Mouse (Mus musculus) heart, postnatal 14 days (tissue): Measurements from ENCODE around the gene Zmynd19. TPM values are rescaled to one million over a fixed set of nuclear protein-coding genes. Genes with fewer than 3 reads are reported as not detected.

Experiments
- DNase-seq, 2 experiments: peaks; one replicate each; pipeline ENCODE4 v3.0.0; 2021 to 2022
- intact Hi-C: fragments of 180-260 bp; cut with DNase I; formaldehyde crosslinking; loops from one replicate; pipeline ENCODE4 v1.15.1; 2025
- long read RNA-seq, 2 experiments: library from polyadenylated mRNA; stranded (forward); transcript quantifications; one replicate each; pipeline ENCODE4 v2.0.0; 2021
- total RNA-seq, 2 experiments: library from RNA; stranded (reverse); gene quantifications; 2 replicates each; pipeline ENCODE4 v1.2.3; 2021

Zmynd19 gene
- 10 to 100 TPM; 14.1 to 18.3 TPM for total RNA-seq
- long read RNA-seq, experiment 1, transcript Zmynd19-201 (6 exons, 3,903 nt): major isoform, 10 of 10 reads
- long read RNA-seq, experiment 1, partial matches to known transcripts: 0 of 10 reads
- long read RNA-seq, experiment 1, other reads (novel, unspliced or antisense): 0 of 10 reads
- long read RNA-seq, experiment 2, partial matches to known transcripts: 0 of 2 reads
- long read RNA-seq, experiment 2, other reads (novel, unspliced or antisense): 1 of 2 reads

GRCm38 (mm10) chr2:24949421-24950188, at the start of gene Zmynd19:
Zmynd19 (plus strand) TSS chr2:24949792.
- peak; percentile 99 for DNase-seq
- intact Hi-C loops: loop anchor here (5.0 kb wide), 1 partner anchor 97 kb away; no protein-coding TSS in a partner anchor

DNA sequence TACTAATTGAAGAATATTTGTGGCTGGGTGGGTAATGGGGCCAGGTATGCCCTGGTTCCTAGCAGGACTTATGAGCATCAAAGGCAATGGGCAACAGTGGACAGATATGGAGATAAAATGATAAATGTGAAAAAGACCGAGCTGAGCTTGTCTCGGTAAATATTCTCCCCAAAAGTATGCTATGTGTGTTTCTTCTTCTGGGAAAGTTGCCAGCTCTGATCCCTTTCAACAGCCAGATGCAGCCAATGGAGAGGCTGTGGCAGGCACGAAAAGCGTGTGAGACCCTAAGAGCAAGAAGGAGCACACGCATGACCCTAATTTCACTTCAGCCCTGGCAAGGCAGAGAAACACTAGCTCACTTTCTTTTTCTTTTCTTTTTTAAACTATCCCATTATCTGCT, 48.5 kb upstream of the Zmynd19 start:
- intact Hi-C loops: no loop called here
- no peak for DNase-seq

DNA sequence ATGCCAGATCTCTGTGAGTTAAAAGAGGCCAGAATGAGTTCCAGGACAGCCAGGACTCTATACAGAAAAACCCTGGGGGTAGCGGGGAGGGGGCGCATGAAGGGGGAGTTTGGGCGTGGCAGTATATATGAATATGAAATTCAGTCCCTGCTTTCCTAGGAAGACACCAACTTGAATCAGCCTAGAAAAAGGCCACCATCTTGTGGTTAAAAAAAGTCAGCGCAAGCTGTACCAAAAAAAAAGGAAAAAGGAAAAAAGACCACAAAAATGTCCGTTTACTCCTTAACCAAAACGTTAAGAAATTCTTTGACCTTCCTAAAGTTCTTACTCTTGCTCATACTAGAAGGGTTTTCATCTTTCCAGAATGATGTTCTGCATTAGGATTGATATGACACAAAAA, 46.6 kb upstream of the Zmynd19 start:
- intact Hi-C loops: no loop called here
- DNase-seq: no peak

DNA sequence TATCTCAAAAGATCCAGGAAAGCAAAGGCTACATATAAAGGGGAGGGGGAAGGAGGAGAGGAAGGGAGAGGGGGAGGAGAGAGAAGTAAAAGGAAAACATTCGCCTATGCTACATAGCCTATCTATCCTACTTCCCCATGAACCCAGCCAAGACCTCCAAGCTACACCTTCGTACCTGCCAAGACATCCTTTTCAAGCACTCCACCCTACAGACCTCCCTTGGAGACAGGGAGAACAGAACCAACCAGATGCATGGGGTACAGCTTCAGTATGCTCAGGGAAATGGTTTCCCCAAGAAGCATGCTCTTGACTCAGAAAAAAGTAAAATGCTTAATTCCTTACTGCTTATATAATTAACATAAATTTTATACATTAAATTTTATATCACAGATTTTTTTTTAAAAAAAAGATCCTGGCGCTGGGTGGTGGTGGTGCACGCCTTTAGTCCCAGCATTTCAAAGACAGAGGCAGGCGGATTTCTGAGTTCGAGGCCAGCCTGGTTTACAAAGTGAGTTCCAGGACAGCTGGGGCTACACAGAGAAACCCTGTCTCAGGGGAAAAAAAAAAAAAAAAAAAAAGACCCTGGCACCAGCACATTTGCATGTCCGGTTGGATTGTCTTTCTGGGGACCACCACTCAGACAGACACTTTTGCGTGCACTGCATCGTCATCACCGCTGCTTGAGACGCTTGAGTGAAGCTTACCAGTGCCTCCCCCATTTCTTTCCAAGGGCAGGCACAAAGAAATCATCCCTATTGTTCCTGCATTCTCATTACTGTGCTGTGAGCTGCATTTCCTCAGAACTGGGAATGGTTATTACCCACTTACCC, 44.6 kb upstream of the Zmynd19 start:
- no peak for DNase-seq
- intact Hi-C loops: no loop called here

DNA sequence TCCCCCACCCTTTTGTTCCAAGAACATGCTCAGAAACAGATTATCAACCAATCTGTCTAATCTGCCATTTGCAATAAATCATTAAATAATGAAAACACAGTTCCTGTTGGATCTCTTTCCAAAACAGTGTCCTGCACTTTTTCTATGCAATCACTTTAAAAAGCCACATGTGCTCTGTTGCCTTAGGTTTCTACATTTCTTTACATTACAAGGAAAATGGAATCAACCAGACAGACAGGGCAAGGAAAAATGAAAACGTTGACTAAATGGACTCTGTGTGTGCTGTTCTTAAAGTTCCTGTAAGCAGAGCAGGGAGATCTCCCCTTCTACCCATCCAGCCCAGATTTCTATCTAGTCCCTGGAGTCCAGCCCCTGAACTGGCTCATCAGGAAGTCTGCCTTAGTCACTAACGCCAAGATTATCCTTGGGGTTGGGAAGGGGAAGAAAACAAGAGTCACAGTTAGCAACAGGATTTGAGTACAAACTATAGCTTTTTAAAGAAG, 43.9 kb upstream of the Zmynd19 start:
- intact Hi-C loops: no loop called here
- DNase-seq: no peak

DNA sequence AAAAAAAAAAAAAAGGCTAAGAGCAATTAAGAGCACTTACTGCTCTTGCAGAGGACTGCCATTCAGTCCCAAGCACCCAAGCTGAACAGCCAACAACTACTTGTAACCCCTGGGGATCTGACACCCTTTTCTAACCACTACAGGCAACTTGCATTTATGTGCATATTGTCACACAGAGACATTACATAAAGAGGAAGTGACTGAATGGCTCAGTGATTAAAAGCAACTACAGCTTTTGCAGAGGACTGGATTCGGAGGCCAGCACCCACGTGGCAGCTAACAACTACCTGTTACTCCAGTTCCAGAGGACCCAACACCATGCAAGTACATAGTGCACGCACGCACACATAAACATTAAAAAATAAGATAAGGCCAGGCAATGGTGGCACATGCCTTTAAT, 39.1 kb upstream of the Zmynd19 start:
- intact Hi-C loops: no loop called here
- no peak for DNase-seq

DNA sequence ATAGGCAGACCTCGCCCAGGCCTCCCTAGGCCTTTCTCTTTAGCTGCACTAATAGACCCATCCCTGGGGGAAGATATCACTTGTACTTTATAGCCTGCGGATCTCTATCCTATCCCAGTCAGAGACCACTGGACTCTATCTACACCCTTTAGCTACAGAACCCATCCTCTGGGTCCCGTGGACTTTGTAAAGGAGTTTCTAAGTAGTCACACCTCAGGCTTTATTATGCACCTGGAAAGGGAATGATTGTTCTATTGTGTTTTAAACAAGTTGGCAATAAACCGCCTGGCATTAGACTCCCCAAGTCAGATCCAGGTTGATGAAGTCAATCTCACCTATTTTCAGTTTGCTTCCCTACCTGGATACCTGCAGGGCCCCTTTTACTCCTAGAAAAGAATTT, 37.4 kb upstream of the Zmynd19 start:
- intact Hi-C loops: no loop called here
- no peak for DNase-seq

DNA sequence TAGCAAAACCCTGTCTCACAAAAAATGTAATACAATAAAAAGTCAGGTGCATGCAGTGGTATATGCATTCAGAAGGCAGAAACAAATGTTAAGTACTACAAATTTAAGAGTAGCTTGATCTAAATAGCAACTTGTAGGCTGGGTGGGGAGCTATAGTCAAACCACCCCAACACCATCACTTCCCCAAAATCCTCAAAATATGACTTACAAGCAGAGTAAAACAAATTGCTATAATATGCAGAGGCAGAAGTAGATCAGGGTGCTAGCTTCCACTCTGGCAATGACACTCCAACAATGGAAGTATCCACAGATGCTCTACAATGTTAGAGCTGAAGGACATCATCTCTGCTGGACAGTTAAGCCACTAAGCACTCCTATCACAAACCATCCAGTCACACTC, 37.0 kb upstream of the Zmynd19 start:
- DNase-seq: no peak
- intact Hi-C loops: no loop called here

DNA sequence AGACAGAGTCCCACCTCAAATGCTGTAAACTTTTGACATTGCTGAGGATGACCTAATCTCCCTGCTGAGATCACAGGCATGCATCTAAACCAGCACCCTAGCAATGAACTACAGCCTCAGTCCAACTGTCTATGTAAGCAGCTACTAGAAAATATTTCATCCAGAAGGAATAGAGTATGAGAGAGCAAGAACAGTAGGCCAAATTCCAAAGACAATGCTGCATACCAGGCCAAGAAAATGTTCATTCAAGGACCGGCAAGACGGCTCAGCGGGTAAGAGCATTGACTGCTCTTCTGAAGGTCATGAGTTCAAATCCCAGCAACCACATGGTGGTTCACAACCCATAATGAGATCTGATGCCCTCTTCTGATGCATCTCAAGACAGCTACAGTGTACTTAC, 34.8 kb upstream of the Zmynd19 start:
- DNase-seq: no peak
- intact Hi-C loops: loop anchor here (5.0 kb wide), 1 partner anchor 57 kb away; no protein-coding TSS in a partner anchor

GRCm38 (mm10) chr2:24918930-24919838, 30.4 kb upstream of the Zmynd19 start, which contains the start of gene Ehmt1:
Ehmt1 (minus strand) TSS chr2:24919614.
- DNase-seq: peak; percentile 96 to 98
- intact Hi-C loops: loop anchor here (5.0 kb wide), 1 partner anchor 62 kb away; no protein-coding TSS in a partner anchor

DNA sequence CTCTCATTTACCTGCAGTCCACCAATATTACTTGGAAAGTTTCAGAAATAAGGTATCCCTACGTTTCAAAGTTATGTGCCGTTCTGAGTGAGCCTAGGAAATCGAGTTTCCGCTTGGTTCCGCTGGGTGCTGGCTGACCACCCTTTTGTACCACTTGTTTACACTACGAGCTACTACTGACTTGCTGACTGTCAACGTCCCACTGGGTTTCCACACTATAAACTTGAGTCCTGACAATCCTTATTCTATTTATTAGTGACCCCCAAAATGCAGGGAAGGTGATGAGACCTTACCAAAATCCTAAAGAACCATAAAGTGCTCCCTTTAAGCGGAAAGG, 29.8 kb upstream of the Zmynd19 start:
- no peak for DNase-seq
- intact Hi-C loops: loop anchor here (5.0 kb wide), 1 partner anchor 63 kb away; no protein-coding TSS in a partner anchor

GRCm38 (mm10) chr2:24923561-24923960, 26.0 kb upstream of the Zmynd19 start:
- DNase-seq: no peak
- intact Hi-C loops: no loop called here

DNA sequence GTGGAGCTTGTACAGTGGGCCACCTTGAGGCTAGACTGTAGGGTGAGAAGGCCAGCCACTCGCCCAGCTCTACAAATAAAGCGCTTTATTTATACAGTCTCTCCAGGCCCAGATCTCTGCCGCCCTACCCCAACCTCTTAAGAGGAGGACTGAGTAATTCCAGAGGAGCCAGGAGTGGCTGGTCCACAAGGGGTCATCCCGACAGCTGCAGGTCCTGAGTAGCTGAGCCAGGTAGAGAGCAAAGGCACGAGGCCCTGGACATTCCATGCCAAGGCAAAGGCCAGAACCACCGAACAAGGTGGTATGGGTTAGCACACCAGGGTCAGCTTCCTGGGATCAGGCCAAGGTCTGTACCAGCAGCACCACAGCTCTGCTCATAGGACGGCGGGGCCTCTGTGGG, 24.3 kb upstream of the Zmynd19 start:
- DNase-seq: no peak
- intact Hi-C loops: no loop called here

DNA sequence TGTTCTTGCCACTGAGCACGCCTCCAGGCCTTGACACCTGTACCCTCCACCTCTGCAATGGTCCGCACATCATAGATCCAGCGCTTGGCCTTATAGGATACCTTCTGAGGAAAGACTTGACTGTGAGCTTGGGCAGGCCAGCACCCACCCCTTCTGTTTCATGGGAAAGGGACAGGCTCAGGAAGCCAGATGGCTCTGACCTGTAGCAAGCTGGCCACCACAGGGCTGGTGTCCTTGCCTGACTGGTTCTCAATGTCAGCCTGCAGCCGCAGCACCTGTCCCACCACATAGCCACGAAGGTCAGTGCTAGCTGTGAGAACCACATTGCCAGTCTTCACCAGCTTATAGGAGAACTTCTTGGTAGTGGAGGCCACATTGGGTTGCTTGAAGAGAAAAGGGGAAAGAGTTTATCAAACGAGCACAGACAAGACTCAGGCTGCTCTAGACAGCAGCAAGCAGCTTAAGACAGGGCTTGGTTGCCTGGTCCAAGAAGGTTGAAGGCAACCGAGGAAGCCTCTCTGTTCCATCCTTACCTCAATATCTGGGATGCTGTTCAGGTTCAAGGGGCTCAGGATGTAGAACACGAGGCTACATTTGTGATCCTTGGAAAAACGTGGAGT, 23.1 kb upstream of the Zmynd19 start:
- no peak for DNase-seq
- intact Hi-C loops: no loop called here

DNA sequence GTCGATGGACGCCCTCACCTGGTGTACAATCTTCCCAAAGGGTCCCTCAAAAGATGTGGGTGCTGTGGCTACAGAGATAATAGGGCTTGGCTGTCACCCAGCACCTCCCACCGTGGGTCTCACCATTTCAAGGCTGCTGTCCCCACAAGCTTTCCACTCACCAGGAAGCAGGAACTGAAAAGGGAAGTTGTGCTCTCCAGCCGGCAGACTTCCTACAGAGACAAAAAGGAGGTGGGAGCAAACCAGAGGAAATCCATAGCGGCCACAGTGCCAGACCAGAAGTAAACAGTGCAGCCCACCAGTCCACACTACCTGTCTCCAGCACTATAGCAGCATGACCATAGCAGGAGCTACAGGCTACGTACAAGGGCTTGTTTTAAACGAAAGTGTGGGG, 22.6 kb upstream of the Zmynd19 start:
- intact Hi-C loops: no loop called here
- DNase-seq: no peak

- DNase-seq: no peak
- intact Hi-C loops: no loop called here
Measured at GRCm38 (mm10) chr2:24927810-24928479, 21.6 kb upstream of the Zmynd19 start.

- intact Hi-C loops: no loop called here
- no peak for DNase-seq
Measured at GRCm38 (mm10) chr2:24929119-24929518, 20.5 kb upstream of the Zmynd19 start.

GRCm38 (mm10) chr2:24929593-24929992, 20.0 kb upstream of the Zmynd19 start:
- intact Hi-C loops: no loop called here
- no peak for DNase-seq

DNA sequence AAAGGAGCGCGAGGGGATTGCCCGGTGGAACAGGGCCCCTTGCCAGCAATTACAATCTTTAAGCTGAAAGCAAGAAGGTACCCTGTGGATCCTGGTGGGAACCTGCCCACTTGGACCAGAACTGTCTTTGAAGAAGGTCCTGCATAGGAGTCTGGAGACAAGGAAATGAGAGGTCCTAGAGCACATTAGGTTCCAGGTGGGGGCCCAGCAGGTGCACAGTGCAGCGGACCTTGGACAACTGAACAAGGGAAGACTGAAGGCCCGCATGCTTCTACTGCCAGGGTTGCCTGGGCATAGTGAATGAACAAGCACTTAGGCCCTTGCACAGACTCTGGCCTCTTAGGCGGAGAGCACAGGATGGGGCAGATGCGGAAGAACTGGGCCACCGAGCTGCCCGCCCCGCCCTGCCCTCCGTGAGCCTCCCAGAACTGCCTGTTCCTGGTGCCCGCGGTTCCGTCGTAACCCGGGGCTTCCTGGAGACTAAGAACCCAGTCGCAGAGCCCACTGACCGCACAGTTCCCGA, 15.1 kb upstream of the Zmynd19 start:
- DNase-seq: peak in 1 of 2 experiments; percentile 8

More for the DNA sequence above, 15.1 kb upstream of the Zmynd19 start:
- intact Hi-C loops: no loop called here
